Mouse (Mus musculus) testis, adult 2 months (tissue): Measurements from ENCODE around the gene Cpsf6.
"Not testable (repeated sequence)": the region's sequence is repeated elsewhere in the genome, so short reads cannot be mapped to it uniquely, and the experiment has no call there.

Experiments
- CTCF ChIP-seq: fragments of 200-500 bp; IDR thresholded peaks from 2 replicates; pipeline ENCODE4 v1.5.1; 2012; ENCODE audit warnings: low read depth, mild to moderate bottlenecking, inconsistent platforms, low read length, moderate library complexity; ENCODE audit not compliant: control insufficient read depth, insufficient read depth, insufficient replicate concordance
- POLR2A ChIP-seq: fragments of 200-500 bp; IDR thresholded peaks from 2 replicates; pipeline ENCODE4 v1.6.1; 2012; ENCODE audit warnings: low read depth, mild to moderate bottlenecking, inconsistent platforms, low read length, moderate library complexity; ENCODE audit not compliant: control insufficient read depth

DNA sequence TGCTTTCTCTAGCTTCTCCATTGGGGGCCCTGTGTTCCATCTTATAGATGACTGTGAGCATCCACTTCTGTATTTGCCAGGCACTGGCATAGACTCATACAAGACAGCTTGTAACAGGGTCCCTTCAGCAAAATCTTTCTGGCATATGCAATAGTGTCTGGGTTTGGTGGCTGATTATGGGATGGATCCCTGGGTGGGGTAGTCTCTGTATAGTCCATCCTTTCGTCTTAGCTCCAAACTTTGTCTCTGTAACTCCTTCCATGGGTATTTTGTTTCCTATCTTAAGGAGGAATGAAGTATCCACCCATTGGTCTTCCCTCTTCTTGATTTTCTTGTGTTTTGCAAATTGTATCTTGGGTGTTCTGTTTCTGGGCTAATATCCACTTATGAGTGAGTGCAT is 12.6 kb upstream of the Cpsf6 start:
- not testable (repeated sequence) for TF ChIP-seq CTCF, POLR2A
